Mouse (Mus musculus) MEL (cell line): ENCODE data around the gene Nav1.

Experiments
- CTCF ChIP-seq, 3 experiments: IDR thresholded peaks in 2 of 3; conservative IDR thresholded peaks in 1 of 3; 2 replicates each; pipeline ENCODE4 v1.5.1; 2011 to 2012; ENCODE audit warnings: low read length in 3 of 3, low read depth in 2 of 3, mild to moderate bottlenecking in 2 of 3, improper control_type of control experiment in 1 of 3, inconsistent platforms in 1 of 3, mixed read lengths in 1 of 3, moderate library complexity in 1 of 3; ENCODE audit not compliant: control insufficient read depth in 1 of 3, insufficient read depth in 1 of 3, poor library complexity in 1 of 3, severe bottlenecking in 1 of 3
- POLR2AphosphoS2 ChIP-seq: IDR thresholded peaks from 2 replicates; pipeline ENCODE4 v1.6.1; 2011; ENCODE audit warnings: low read length, improper control_type of control experiment

- no peak for TF ChIP-seq POLR2AphosphoS2
- no peak for TF ChIP-seq CTCF (IDR thresholded peaks at IDR 0.05 in 2 of 3, conservative IDR thresholded peaks at IDR 0.05 in 1 of 3; ENCODE audit: control insufficient read depth in 1 of 3, insufficient read depth in 1 of 3, low read depth in 2 of 3, low read length in 3 of 3, poor library complexity in 1 of 3, severe bottlenecking in 1 of 3)
Measured at GRCm38 (mm10) chr1:135598251-135598879, 8.7 kb downstream of the Nav1 start.
